Mouse (Mus musculus): ENCODE measurements around the gene Ifitm5.

- TF ChIP-seq CTCF (IDR thresholded peaks at IDR 0.05; ENCODE audit: control insufficient read depth, insufficient read depth, insufficient read length) (no peak), MYOG (IDR thresholded peaks at IDR 0.05; ENCODE audit: control insufficient read depth, extremely low read depth, insufficient read length) (no peak), USF1 (IDR thresholded peaks at IDR 0.05; ENCODE audit: low read depth) (no peak), MAX (IDR thresholded peaks at IDR 0.05) (no peak), CEBPB (IDR thresholded peaks at IDR 0.05; ENCODE audit: low read depth) (no peak), MYOD1 (IDR thresholded peaks at IDR 0.05; ENCODE audit: control insufficient read depth, insufficient read length, low read depth) (no peak), FOSL1 (IDR thresholded peaks at IDR 0.05; ENCODE audit: insufficient read depth, low read length, poor library complexity, severe bottlenecking) (no peak)
Measured at GRCm38 (mm10) chr7:140900220-140900619, 49.9 kb downstream of the Ifitm5 start, which contains the start of gene Cox8b.

All from C2C12 (cell line).